Mouse (Mus musculus): ENCODE measurements around the gene Rcor2.

- no peak for TF ChIP-seq POLR2A (IDR thresholded peaks at IDR 0.05; ENCODE audit: insufficient read depth, low read depth, low read length)
- TF ChIP-seq CTCF (IDR thresholded peaks at IDR 0.05), result no peak
- no peak for TF ChIP-seq EP300 (IDR thresholded peaks at IDR 0.05; ENCODE audit: insufficient read depth, low read depth, low read length)
Observed at GRCm38 (mm10) chr19:7265478-7266191, 1.5 kb upstream of the Rcor2 start.
